Mouse (Mus musculus) lung, postnatal 36 days (tissue): ENCODE data around the gene Kctd15.
A peak's percentile ranks its signal among the peaks of the same experiment; 100 is the strongest.

ENCODE experiments used
- DNase-seq: peaks from one replicate; pipeline ENCODE4 v3.0.0; 2022; ENCODE audit warnings: mixed read lengths

Gene Kctd15

DNA sequence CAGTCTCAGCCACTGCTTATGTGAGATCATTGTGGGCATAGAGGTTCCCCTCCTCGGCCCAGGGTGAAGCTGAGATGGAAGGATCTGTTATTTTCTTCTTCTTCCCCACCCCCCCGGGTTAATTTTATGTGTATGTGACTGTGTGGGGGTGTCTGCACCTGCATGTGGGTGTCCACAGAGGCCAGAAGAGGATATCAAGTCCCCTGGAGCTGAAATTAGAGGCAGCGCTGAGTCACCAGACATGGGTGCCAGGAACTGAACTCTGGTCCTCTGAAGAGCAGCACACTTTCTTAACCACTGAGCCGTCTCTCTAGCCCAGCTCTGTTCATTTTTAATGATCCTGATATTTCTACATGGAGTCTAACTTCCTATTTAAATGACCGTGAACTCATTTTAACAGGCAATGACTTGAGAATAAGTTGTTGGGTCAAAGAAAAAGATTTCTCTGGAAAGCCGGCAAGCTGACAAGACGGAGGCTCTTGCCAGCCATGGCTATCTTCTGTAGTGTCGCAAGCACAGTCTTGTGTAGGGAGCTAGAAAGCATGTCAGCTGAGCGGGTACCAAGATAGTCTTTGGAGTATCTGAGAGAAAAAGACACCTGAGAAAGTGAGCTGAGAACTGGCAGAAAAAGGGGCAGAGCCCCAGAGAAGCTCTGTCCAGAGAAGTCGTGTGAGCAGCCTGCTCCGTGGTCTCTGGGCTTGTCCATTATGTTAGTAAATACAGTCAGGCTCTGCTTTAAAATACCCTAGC, 38.2 kb downstream of the Kctd15 start:
- DNase-seq, result no peak

DNA sequence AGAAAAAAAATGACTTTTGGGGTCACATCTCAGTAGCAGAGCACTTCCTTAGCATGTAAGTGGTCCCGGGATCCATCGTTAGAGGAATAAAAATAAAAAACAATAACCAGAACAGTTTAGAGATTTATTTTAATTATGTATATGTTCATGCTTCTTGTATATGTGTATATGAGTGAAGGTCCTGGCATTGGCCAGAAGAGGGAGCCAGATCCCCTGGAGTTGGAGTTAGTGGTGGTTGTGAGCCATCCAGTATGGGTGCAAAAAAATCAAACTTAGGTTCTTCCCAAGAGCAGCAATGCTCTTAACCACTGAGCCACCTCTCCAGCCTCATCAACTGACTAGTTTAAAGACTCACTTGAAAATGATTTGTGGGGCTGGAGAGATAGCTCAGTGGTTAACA, 40.3 kb downstream of the Kctd15 start:
- peak; percentile 12 for DNase-seq

DNA sequence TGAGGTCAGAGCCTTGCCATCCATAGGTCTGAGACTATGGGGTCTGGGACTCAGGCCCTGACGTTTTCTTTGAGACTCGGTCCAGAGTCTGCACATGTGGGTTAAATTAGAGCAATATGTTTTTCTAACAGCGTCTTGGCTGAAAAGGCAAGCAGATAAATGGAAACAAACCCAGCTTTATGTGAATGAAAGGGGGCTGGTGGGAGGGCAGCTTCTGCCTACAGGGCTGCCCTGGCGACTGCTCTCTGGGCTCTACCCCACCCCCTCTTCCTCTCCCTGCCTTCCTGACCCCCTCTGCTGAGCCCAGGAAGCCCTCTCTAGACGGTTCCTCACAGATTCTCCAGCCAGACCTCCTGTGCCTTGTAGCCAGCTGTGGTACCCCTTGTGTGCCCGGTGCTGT, 46.1 kb downstream of the Kctd15 start:
- DNase-seq, result no peak

DNA sequence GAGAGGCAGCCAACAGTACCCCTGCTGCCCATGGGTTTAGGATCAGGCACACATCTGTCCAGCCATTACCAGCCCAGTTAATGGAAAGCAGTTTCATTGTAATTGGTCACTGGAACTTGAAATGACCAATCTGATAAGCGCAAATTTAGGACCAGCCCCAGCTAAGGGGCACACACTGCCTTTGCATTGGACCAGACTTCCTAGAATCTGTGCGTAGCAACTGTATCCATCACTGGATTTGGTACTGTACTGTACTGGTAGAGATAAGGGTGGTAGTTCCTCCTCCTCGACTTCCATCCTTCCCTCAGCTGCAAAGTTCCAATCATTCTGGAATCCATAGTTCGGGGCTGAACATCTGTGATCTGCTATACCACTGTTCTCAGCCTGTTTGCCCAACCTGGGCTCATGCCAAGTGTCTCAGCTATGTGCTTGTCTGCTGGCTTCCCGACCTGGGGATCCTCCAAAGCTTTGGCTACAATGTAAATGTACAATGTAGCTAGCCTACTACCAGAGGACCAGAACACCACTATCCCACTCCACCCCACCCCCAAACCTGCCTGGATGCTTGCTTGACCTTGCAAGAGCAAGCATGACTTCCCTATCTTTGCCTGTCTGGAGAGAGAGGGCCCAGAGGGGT, 49.1 kb downstream of the Kctd15 start:
- no peak for DNase-seq

DNA sequence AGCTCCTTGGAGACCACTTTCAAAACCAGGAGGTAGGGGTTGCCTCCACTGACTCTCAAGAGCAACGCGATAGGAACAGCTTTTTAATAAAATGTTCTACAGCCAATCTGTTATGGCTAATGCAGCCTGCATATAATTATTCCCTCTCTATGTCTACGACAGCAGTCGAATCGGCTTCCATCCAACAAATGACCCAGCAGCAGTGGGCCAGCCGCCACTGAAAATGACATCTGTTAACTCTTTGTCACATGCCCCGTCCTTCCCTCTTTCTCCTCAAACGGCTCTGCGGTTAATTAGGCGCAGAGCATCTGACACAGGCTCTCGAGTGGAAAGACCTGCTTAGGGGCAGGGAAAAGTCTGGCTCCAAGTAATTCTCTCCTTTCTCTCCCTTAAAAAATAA, 49.8 kb downstream of the Kctd15 start:
- DNase-seq, result no peak

DNA sequence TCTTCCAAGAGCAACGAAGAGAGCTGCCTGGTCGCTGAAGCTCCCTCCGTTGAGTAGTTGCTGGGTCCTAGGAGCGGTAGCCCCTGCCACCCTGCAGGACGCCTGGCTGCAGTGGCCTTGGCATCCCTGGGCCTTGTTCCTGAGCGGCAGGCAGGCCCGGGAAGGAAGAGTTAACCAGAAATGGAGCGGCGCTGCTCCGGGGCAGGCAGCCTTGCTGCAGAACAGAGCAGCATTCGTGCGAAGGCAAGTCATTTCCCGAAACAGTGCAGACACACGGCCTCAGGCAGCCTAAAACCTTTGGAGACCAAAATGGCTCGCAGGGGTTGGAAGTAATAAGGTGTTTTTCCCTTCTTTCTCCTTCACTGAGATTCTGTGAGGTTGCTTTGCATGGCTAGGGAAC, 50.5 kb downstream of the Kctd15 start:
- no peak for DNase-seq

DNA sequence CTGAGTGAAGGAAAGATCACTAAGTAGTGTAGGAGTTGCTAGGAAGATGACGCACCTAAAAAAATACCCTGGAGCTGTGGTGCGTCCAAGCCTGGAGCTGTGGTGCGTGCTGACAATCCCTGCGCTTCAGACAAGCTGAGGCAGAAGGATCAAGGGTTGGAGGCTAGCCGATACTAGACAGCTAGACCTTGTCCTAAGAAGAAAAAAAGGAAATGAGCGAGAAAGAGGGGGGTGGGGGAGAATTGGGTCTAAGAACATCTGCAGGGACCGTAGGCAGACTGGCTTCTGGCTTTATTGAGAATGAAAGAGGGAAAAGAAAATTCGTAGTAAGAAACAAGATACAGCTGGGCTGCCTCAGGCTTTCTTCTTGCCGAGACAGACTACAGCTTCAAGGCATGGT, 58.0 kb downstream of the Kctd15 start:
- DNase-seq, result no peak

DNA sequence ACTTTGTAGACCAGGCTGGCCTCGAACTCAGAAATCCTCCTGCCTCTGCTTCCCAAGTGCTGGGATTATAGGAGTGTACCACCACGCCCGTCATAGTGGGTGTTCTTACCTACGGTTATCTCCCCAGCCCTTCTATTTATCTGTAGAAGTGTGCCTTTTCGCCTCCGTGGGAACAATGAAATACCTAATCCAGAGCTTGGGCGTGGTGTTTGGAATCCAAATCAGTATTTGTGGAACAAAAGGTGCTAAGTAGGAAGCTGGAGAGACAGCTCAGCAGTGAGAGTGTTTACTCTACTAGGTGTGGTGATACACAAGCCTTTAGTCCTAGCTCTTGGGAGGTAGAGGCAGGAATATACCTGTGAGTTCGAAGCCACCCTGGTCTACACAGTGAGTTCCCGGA, 58.5 kb downstream of the Kctd15 start:
- DNase-seq, result no peak

DNA sequence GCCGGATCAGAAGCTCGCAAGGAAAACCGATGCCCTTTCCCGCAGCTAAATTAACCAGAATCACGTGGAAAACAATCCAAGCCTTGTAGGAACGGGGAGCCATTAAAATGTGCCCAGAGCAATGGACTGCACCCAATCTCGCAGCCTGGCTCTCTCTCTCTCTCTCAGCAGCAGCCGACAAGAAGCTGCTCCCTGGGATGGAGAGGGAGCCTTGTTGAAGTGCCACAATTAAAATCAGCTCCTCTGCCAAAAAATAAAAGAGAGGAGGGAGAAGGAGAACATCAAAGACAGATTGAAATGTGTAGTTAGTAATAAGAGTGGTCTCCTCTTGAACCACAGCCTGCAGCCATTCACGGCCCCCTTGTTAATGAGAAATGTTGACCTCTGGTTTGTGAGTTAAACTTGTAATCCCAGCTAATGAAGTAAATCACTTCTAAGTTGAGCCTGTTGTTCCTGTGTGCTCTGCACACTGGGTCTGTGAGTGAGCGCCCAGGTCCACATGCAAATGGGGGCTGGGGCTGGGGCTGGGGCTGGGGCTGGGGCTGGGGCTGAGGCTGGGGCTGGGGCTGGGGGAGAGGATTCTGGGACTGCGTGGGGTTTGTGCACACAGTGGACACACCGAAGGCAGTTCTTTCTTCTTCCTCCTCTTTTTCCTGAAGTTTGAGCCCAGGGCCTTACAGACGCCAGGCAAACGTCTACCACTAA, 59.8 kb downstream of the Kctd15 start:
- DNase-seq, result no peak

DNA sequence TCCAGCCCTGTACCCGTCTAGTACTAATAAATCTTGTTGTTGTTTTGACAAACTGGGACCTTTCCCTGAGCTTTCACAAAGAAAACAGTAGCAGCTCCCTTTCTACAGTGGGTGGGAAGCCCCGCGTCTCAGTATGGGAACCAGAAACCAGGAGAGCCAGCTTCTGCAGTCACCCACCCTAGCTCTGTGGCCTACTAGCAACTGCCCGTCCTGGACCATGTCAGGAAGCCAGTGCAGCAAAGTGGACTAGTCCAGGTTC, 61.3 kb downstream of the Kctd15 start:
- DNase-seq, result no peak

DNA sequence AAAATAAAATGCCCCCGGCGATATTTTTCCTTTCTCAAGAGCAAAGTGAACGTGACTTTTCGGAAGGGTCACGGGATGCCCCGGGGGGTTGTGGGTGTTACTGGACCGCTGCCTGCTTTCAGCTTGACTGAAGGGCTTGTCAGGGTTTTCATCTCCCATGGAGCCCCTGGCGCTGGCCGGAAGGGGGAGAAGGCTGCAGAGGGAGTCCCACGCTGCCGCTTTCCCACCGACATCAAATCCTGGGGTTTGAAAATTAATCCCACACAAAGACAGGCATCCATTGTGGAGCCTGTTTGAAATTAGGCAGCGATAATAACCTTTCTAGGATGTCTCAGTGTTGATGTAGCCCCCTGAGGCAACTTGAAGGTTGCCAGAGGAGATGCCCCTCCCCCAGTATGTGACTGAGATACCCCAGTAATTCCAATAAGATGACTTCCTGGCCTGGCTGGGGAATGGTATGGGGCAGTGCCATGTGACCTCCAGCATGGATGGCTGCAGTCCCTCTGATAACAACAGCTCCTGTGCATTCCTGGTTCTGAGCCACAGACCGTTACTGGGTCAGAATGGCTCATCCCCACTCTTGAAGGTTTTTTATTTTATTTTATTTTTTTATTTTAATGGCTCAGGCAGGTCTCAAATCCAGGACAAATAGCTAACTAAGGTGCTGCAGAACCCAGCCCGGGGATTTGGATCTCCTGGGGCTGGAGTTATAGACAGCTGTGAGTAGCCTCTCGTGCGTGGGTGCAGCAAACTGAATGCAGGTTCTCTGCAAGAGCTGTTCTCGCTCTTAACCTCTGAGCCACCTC, 61.8 kb downstream of the Kctd15 start:
- DNase-seq, result peak; percentile 30

DNA sequence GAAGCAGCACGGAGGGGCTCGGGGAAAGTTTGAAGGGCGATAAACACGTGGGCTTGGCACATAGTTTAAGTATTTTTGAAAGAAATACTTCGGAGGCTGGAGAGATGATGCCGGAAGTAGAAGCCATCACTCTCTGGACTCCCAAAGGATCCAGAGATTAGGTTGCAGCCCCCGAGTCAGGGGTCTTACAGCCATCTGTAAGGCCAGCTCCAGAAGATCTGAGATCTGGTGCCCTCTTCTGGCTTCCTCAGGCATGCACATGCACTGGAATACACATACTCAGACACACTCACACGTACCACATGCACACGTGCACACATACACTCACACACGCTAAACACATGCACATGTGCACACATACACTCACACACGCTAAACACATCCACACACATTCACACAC, 65.8 kb downstream of the Kctd15 start:
- DNase-seq, result no peak
